Mouse (Mus musculus): ENCODE data around the gene B4galt5.
A peak's percentile ranks its signal among the peaks of the same experiment; 100 is the strongest.

The B4galt5 gene

DNA sequence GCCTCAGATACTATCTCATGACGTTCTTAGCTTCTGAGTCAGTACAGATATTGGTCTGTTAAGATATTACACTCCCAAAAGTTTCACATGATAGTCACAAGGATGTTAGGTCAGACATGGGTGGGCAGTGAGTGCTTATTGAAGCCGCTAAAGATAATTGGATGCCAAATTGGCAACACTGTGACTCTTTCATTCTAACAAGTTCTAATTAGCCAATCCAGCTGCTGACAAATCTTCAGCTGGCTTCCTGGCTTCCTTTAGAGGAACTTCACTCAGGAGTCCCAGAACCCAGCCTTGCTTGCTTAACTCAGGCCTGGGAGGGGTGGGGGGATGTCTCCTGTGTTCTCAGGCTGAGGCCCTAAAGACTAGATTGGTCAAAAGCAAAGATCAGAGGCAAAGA is 9.5 kb upstream of the B4galt5 start:
- DNase-seq: no peak

- no peak for DNase-seq
Observed at GRCm38 (mm10) chr2:167356885-167357284, 7.9 kb upstream of the B4galt5 start.

DNA sequence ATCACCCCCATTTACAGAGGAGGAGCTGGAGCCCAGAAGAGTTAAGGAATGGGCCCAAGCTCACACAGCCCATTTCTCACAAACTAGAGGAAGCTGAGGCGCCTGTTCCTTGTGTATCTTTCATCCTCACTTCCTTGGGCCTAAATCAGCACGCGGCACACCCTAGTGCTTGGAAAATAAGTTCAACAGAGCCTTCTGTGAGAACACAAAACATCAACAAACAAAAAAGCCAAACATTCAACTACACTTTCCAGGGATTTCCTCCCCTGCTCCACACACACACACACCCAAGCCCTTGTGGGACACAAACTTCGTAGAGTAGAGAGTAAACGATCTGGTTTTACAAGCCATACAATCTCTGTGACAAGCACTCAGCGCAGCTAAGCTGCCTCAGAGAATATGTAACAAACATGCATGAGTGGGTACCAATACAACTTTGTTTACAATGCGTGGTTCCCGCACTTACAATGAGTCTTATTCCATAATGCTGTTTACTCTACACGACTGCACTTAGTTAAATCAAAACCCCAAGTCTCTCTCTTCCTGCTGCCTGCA is 5.7 kb upstream of the B4galt5 start:
- no peak for DNase-seq

DNA sequence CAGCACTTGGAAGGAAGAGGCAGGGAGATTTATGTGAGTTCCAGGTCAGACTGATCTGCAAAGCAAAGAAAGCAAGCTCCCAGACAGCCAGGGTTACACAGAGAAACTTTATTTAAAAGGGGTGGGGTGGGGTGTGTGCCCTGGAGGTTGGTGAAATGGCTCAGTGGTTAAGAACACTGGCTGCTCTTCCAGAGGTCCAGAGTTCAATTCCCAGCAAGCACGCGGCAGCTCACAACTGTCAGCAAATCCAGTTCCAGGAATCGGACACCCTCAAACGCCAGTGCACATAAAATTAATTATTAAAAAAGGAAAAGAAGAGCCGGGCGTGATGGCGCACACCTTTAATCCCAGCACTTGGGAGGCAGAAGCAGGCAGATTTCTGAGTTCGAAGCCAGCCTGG is 5.1 kb upstream of the B4galt5 start:
- no peak for DNase-seq

GRCm38 (mm10) chr2:167352496-167352895 is 3.5 kb upstream of the B4galt5 start:
- no peak for DNase-seq

DNA sequence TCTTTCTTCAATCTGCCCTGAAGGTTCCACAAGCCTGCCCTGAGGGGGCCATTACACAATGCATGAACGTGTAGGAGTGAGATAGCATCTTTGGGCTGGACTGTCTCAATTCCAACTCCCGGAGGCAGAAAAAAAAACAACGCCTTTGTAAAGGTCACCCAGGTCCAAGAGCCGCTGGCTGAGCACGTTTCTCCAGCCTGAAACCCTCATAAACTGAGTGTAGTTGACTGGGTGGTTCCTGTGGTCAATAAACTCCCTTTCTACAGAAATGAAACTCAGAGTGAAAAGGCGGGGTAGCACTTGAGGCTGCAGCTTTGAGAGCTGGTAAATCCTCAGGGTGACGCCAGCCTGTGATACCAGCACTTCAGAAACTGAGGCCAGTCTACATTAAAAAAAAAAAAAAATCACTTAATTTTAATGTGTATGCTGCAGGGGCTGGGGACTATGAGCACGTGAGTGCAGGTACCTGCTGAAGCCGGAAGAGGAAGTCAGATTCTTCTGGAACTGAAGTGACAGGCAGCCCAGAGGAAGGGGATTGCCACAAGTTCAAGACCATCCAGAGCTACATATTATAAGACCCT is 2.5 kb upstream of the B4galt5 start:
- no peak for DNase-seq

- no peak for DNase-seq
Observed at GRCm38 (mm10) chr2:167350126-167350650, 1.2 kb upstream of the B4galt5 start.

DNA sequence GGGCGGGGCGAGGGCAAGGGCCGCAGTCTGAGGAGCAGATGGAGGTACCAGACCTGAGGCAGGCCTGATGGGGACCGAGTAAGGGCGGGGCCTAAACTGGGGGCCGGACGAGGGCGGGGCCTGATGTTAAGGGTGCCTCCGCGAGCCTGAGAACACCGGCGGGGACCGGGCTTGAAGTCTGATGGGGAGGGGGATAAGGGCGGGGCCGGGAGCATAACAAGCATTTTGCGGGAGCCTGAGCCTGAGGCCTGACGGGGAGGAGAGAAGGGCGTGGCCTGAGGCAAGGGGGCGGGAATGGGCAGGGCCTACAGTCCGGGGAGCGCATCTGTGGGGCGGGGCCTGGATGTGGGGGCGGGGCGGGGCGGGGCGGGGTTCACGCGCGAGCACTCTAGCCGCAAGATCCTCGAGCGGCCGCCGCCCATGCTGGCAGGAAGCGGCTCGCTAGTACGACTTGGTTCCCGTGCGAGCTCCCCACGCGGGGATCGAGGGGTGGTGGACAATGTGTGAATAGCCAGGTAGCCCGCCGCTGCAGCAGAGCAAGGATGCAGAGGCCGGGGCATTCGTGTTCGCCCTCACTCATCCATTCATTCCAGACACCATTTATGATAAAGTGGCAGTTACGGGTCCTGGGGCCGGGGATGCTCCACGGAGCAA is 427 bp upstream of the B4galt5 start:
- DNase-seq: peak; percentile 97

GRCm38 (mm10) chr2:167347991-167348375 is 1.0 kb downstream of the B4galt5 start:
- no peak for DNase-seq

DNA sequence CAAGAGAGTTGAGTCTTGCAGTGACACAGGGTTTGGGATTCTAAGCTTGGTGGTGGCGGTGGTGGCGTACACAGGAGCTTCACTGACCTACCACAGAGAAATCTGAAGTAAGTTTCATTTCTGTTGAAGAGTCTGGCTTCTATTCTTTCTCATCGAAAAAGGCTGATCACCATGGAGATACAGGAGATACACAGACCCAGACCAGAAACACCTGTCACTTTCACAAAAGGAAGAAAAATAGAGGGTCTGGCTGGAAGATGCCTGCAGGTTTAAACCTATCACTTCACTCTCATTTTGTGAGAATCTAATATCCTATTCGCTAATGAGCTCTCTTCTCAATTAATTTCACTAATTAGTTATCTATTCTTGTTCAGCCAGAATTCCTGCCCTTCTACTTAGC is 1.6 kb downstream of the B4galt5 start:
- DNase-seq: peak; percentile 51

DNA sequence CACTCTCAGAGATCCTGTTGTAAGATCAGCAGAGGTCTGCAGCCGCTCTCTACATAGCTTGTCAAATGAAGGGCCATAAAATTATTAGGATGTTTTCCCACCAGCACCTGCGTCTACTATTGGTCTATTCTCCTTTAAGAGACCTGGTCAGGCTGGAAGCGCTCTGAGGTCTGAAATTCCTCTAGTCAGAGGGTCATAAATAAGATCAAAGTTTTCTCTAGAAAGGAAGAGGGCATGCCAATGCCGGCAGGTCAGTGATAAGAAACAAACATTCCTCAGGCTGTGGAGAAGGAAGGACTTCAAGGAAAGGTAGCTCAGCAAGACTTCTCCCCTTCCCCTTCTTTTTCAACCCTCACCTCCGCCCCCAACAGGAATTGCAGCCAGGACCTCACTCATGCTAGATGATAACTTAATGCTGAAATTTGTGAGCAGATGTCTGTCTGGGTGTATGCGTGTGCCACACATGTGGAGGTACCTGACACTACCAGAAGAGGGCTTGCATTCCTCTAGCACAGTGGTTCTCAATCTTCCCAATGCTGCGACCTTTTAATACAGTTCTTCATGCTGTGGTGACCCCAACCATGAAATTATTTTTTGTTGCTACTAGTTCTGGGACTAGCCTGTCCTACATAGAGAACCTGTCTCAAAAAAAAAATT is 3.3 kb downstream of the B4galt5 start:
- no peak for DNase-seq

DNA sequence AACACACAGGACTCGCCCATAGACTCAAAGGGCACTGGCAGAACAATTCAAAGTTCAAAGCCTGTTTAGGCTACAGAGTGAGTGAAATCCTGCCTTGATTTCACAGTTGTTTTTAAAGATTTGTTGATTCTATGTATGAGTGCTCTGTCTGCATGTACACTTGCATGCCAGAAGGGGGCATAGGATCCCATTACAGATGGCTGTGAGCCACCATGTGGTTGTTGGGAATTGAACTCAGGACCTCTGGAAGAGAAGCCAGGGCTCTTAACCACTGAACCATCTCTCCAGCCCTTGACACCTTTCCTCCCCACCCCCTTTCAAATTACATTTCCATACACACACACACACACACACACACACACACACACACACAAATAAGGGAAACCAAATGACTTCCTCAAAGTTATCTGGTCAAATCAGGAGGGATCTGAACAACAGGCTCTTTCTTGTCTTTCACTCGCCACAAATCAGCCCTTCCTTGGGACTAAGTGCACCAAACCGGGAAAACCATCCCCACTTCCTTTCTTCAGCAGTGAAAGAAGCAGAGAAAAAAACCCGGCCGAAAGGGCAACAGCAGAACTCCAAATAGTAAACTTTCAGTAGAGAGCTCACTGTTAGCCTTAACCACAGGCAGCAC is 4.0 kb downstream of the B4galt5 start:
- DNase-seq: no peak

- DNase-seq: no peak
Observed at GRCm38 (mm10) chr2:167343369-167344140, 5.4 kb downstream of the B4galt5 start.

DNA sequence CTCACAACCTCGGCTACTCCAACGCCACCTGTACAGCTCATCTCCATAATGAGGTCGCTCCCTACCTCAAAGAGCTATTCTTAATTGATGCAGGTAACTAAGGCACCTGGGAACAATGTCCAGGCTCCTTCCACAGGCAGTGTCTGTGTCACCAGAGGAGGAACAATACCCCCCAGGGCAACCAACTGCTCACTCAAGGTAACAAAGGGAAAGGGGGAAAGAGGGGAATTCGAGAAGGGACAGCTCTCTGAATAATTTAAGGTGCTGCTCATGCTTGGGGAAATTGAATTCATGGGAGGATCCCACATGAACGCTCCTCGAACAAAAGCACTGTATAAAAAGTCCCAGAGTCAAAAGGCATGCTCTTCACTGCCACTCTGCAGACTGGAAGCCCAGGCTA is 6.1 kb downstream of the B4galt5 start:
- DNase-seq: no peak

DNA sequence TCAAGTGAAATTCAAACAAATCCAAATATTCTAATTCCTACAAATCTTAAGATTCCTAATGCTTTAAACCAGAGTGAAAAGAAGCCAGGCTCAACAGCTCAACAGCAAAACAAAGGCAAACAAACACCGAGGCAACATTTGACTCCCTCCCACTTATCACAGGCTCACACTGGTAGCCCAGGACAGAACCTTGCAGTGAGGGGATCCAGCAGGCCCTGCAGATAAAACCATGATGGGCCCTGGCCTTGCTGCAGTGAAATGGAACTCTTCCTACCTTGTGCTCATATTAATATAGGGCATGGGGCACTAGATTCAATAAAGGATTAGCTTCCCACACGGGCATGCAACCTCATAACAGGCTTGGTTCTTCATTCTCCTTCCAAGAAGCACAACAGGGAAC is 11.4 kb downstream of the B4galt5 start:
- DNase-seq: no peak

DNA sequence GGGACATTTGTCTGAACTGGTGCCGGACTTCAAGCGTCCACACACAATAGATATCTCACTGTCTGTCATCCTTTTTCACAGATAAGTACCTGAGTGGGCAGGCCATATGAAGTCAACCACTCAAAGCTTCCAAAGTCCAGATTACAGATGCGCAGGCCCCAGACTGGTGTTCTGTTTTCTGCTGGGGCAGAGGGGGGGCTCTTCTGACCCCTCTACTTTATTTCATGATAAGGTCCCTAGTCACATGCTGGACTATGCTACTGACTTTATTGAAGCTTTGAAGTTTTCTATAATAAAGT is 11.8 kb downstream of the B4galt5 start:
- no peak for DNase-seq

GRCm38 (mm10) chr2:167336384-167337213 is 12.4 kb downstream of the B4galt5 start:
- DNase-seq: no peak

DNA sequence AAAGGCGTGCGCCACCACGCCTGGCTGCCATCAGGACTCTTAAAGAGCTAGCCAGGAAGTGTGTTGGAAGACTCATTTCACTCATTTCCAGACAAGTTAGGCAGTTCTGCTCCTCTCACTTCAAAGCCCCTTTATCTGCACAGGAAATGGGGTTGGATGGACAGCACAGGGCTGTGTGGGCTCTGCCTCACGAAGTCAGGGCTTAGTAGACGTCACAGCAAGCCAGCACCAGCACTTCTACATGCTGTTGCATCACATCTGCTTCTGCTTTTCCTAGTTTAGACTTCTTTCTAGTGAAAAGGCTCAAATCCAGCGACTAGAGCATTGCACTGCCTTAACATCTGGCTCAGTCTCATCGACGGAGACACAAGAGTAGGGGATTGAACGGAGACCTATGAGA is 13.9 kb downstream of the B4galt5 start:
- no peak for DNase-seq

DNA sequence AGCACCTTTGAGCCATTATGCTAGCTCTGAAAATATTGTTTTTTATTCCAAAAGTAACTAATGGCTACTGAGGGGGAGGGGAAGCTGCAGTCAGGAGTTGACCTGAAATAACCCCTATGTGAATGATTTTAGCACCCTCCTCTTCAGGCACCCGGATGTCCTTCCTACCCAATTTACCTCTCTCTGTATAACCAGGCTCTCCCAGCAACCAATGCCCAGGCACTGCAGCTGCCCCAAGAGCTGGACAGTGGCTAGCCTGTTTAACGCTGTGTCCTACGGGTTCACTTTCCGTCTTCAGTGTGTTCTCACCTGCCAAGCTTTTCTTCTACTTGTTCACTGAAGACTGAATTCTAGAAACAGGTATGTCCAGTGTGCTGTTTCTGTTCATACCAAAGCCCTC is 14.7 kb downstream of the B4galt5 start:
- DNase-seq: no peak

DNA sequence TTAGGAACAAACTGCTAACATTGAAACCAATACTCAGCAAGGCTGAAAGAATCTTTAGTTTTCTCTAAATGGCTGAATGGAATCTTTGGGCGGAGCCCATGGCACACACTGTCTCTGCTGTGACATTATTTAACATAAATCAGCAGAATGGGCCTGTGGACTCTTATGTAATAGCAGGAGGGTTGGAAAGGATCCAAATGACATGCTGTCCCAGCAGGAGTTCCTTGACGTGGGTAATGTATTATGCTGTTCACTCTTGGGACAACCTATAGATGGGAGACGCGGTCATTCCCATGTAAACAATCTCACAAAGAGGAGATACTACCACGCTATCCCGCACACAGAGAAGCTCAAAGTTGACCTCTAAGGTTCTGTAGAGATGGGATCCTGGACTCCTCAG is 15.5 kb downstream of the B4galt5 start:
- no peak for DNase-seq

GRCm38 (mm10) chr2:167332336-167332987 is 16.5 kb downstream of the B4galt5 start:
- no peak for DNase-seq
